Mouse (Mus musculus): Measurements from ENCODE around the gene Cradd. TPM values are rescaled to one million over a fixed set of nuclear protein-coding genes. Genes with fewer than 3 reads are reported as not detected.

Gene Cradd
- total and polyA plus RNA-seq, 2 experiments = 8.9 to 24.7 TPM

- 74% methylated on average over 2 of the region's 2 CpGs for WGBS
- no peak overlapping the region for H3K4me3 ChIP-seq (ENCODE audit: insufficient read depth, low read depth, low read length)
Observed at GRCm38 (mm10) chr10:95143446-95144114, 180.4 kb downstream of the Cradd start.

GRCm38 (mm10) chr10:95142844-95143435 is 181.0 kb downstream of the Cradd start:
- Histone ChIP-seq H3K4me3 (ENCODE audit: insufficient read depth, low read depth, low read length) (no peak overlapping the region), H3K4me1 (ENCODE audit: control insufficient read depth, insufficient read depth, low read length) (peaks cover 37% of the 10 kb centered on the region), H3K36me3 (ENCODE audit: control insufficient read depth, insufficient read depth, low read length) (no peaks in the 10 kb centered on the region), H3K79me2 (ENCODE audit: control insufficient read depth, insufficient read depth, low read length) (no peaks in the 10 kb centered on the region), H3K27me3 (ENCODE audit: control insufficient read depth, insufficient read depth, low read length) (no peaks in the 10 kb centered on the region), H3K9ac (ENCODE audit: low read depth, low read length) (peak overlapping the region; percentile 33; the same call in 1 of the 2 replicates), H3K27ac (replicated peaks; ENCODE audit: insufficient read depth, low read depth, low read length) (peak overlapping the region; percentile 55)
- DNase-seq (ENCODE audit: extremely low read depth, low read depth, low spot score) = peak; percentile 78
- WGBS = 4% methylated on average over 11 of the region's 11 CpGs
- no peak for TF ChIP-seq CTCF (IDR thresholded peaks at IDR 0.05; ENCODE audit: low read depth, low read length)

More at GRCm38 (mm10) chr10:95143446-95144114, 180.4 kb downstream of the Cradd start:
- TF ChIP-seq POLR2A (IDR thresholded peaks at IDR 0.05; ENCODE audit: extremely low read depth, insufficient read depth, low read length) = no peak
- Histone ChIP-seq H3K36me3 (ENCODE audit: control insufficient read depth, insufficient read depth, low read length) (no peaks in the 10 kb centered on the region), H3K27ac (replicated peaks; ENCODE audit: insufficient read depth, low read depth, low read length) (peak overlapping the region; percentile 55), H3K4me1 (ENCODE audit: control insufficient read depth, insufficient read depth, low read length) (peaks cover 40% of the 10 kb centered on the region), H3K9ac (ENCODE audit: low read depth, low read length) (peak overlapping the region; percentile 33; the same call in 1 of the 2 replicates), H3K79me2 (ENCODE audit: control insufficient read depth, insufficient read depth, low read length) (no peaks in the 10 kb centered on the region), H3K27me3 (ENCODE audit: control insufficient read depth, insufficient read depth, low read length) (no peaks in the 10 kb centered on the region)
- no peak for DNase-seq (ENCODE audit: extremely low read depth, low read depth, low spot score)

- H3K9ac ChIP-seq (ENCODE audit: low read depth, low read length) = no peak overlapping the region
- no peak for TF ChIP-seq POLR2A (IDR thresholded peaks at IDR 0.05; ENCODE audit: extremely low read depth, insufficient read depth, low read length)
- TF ChIP-seq CTCF (IDR thresholded peaks at IDR 0.05; ENCODE audit: low read depth, low read length) = no peak
- H3K36me3 ChIP-seq (ENCODE audit: control insufficient read depth, insufficient read depth, low read length) = no peaks in the 10 kb centered on the region
- H3K4me3 ChIP-seq (ENCODE audit: insufficient read depth, low read depth, low read length) = no peak overlapping the region
- H3K27me3 ChIP-seq (ENCODE audit: control insufficient read depth, insufficient read depth, low read length) = no peaks in the 10 kb centered on the region
- no peaks in the 10 kb centered on the region for H3K79me2 ChIP-seq (ENCODE audit: control insufficient read depth, insufficient read depth, low read length)
- no peak overlapping the region for H3K27ac ChIP-seq (replicated peaks; ENCODE audit: insufficient read depth, low read depth, low read length)
- peaks cover 28% of the 10 kb centered on the region for H3K4me1 ChIP-seq (ENCODE audit: control insufficient read depth, insufficient read depth, low read length)
- no peak for DNase-seq (ENCODE audit: extremely low read depth, low read depth, low spot score)
- WGBS = 87% methylated on average over 3 of the region's 3 CpGs
Observed at GRCm38 (mm10) chr10:95141075-95141474, 182.9 kb downstream of the Cradd start.

GRCm38 (mm10) chr10:95140191-95140590 is 183.7 kb downstream of the Cradd start:
- DNase-seq (ENCODE audit: extremely low read depth, low read depth, low spot score) = no peak
- Histone ChIP-seq H3K9ac (ENCODE audit: low read depth, low read length) (no peak overlapping the region), H3K36me3 (ENCODE audit: control insufficient read depth, insufficient read depth, low read length) (no peaks in the 10 kb centered on the region), H3K27me3 (ENCODE audit: control insufficient read depth, insufficient read depth, low read length) (no peaks in the 10 kb centered on the region), H3K27ac (replicated peaks; ENCODE audit: insufficient read depth, low read depth, low read length) (no peak overlapping the region), H3K4me3 (ENCODE audit: insufficient read depth, low read depth, low read length) (no peak overlapping the region), H3K79me2 (ENCODE audit: control insufficient read depth, insufficient read depth, low read length) (no peaks in the 10 kb centered on the region), H3K4me1 (ENCODE audit: control insufficient read depth, insufficient read depth, low read length) (peaks cover 23% of the 10 kb centered on the region)
- TF ChIP-seq CTCF (IDR thresholded peaks at IDR 0.05; ENCODE audit: low read depth, low read length) (no peak), POLR2A (IDR thresholded peaks at IDR 0.05; ENCODE audit: extremely low read depth, insufficient read depth, low read length) (no peak)

- no peak overlapping the region for H3K4me3 ChIP-seq (ENCODE audit: insufficient read depth, low read depth, low read length)
- H3K9ac ChIP-seq (ENCODE audit: low read depth, low read length) = no peak overlapping the region
- no peaks in the 10 kb centered on the region for H3K27me3 ChIP-seq (ENCODE audit: control insufficient read depth, insufficient read depth, low read length)
- H3K36me3 ChIP-seq (ENCODE audit: control insufficient read depth, insufficient read depth, low read length) = no peaks in the 10 kb centered on the region
- DNase-seq (ENCODE audit: extremely low read depth, low read depth, low spot score) = peak; percentile 37
- peaks cover 19% of the 10 kb centered on the region for H3K4me1 ChIP-seq (ENCODE audit: control insufficient read depth, insufficient read depth, low read length)
- H3K27ac ChIP-seq (replicated peaks; ENCODE audit: insufficient read depth, low read depth, low read length) = no peak overlapping the region
- 45% methylated on average over 8 of the region's 8 CpGs for WGBS
- H3K79me2 ChIP-seq (ENCODE audit: control insufficient read depth, insufficient read depth, low read length) = no peaks in the 10 kb centered on the region
- no peak for TF ChIP-seq POLR2A (IDR thresholded peaks at IDR 0.05; ENCODE audit: extremely low read depth, insufficient read depth, low read length)
- no peak for TF ChIP-seq CTCF (IDR thresholded peaks at IDR 0.05; ENCODE audit: low read depth, low read length)
Observed at GRCm38 (mm10) chr10:95139645-95140044, 184.3 kb downstream of the Cradd start.

- Histone ChIP-seq H3K27ac (replicated peaks; ENCODE audit: insufficient read depth, low read depth, low read length) (no peak overlapping the region), H3K4me1 (ENCODE audit: control insufficient read depth, insufficient read depth, low read length) (no peaks in the 10 kb centered on the region), H3K36me3 (ENCODE audit: control insufficient read depth, insufficient read depth, low read length) (no peaks in the 10 kb centered on the region), H3K9ac (ENCODE audit: low read depth, low read length) (no peak overlapping the region), H3K4me3 (ENCODE audit: insufficient read depth, low read depth, low read length) (no peak overlapping the region), H3K79me2 (ENCODE audit: control insufficient read depth, insufficient read depth, low read length) (no peaks in the 10 kb centered on the region), H3K27me3 (ENCODE audit: control insufficient read depth, insufficient read depth, low read length) (no peaks in the 10 kb centered on the region)
- no peak for TF ChIP-seq CTCF (IDR thresholded peaks at IDR 0.05; ENCODE audit: low read depth, low read length)
- no peak for TF ChIP-seq POLR2A (IDR thresholded peaks at IDR 0.05; ENCODE audit: extremely low read depth, insufficient read depth, low read length)
- WGBS = 86% methylated on average over 4 of the region's 4 CpGs
- DNase-seq (ENCODE audit: extremely low read depth, low read depth, low spot score) = no peak
Observed at GRCm38 (mm10) chr10:95133057-95133456, 190.9 kb downstream of the Cradd start.

Other genes starting within 250 kb of the Cradd start
- 5.3 and 12.3 TPM in 2 replicates for gene Socs2, start 93.0 kb upstream of the Cradd start, total RNA-seq (2014; rRNA removed)
- gene Socs2, start 93.0 kb upstream of the Cradd start, polyA plus RNA-seq (2012; rRNA removed) = 20.0 and 53.8 TPM in 2 replicates
- gene Mrpl42, start 177.8 kb upstream of the Cradd start, total RNA-seq (2014; rRNA removed) = 84.1 and 98.5 TPM in 2 replicates
- gene Mrpl42, start 177.8 kb upstream of the Cradd start, polyA plus RNA-seq (2012; rRNA removed) = 73.1 and 78.5 TPM in 2 replicates
- 29.6 and 34.1 TPM in 2 replicates for gene Ube2n, start 191.0 kb upstream of the Cradd start, total RNA-seq (2014; rRNA removed)
- gene Ube2n, start 191.0 kb upstream of the Cradd start, polyA plus RNA-seq (2012; rRNA removed) = 19.1 and 19.2 TPM in 2 replicates
- gene Nudt4, start 240.0 kb upstream of the Cradd start, total RNA-seq (2014; rRNA removed) = 88.2 and 91.5 TPM in 2 replicates
- gene Nudt4, start 240.0 kb upstream of the Cradd start, polyA plus RNA-seq (2012; rRNA removed) = 36.7 and 37.2 TPM in 2 replicates

Data from liver, adult 2 months (tissue).